Mouse (Mus musculus) midbrain, postnatal 0 days (tissue): Measurements from ENCODE around the gene Thumpd2. TPM values are rescaled to one million over a fixed set of nuclear protein-coding genes. Genes with fewer than 3 reads are reported as not detected.

ENCODE experiments used
- ATAC-seq: fragments of 200-750 bp; cut with Nextera tagmentation; 2 replicates; pipeline ENCODE4 v1.8.0; 2017; ENCODE audit warnings: moderate number of reproducible peaks, mild to moderate bottlenecking, moderate TSS enrichment, moderate library complexity; ENCODE audit not compliant: low FRiP score
- DNase-seq: peaks from one replicate; pipeline ENCODE4 v3.0.0-alpha.2; 2015; ENCODE audit warnings: low spot score
- H3K27ac ChIP-seq: fragments of 300-500 bp; sonication (generic); 2 replicates; pipeline ENCODE4 v1.5.1; 2014; ENCODE audit warnings: low read depth, mild to moderate bottlenecking, low read length, mixed read lengths
- H3K27me3 ChIP-seq: fragments of 300-500 bp; sonication (generic); 2 replicates; pipeline ENCODE4 v1.6.1; 2014; ENCODE audit warnings: low read length, control low read depth, mixed read lengths; ENCODE audit not compliant: insufficient read depth
- H3K36me3 ChIP-seq: fragments of 300-500 bp; sonication (generic); 2 replicates; pipeline ENCODE4 v1.6.1; 2014; ENCODE audit warnings: low read length, control low read depth, mixed read lengths; ENCODE audit not compliant: insufficient read depth
- H3K4me1 ChIP-seq: fragments of 300-500 bp; sonication (generic); 2 replicates; pipeline ENCODE4 v1.6.1; 2014; ENCODE audit warnings: mild to moderate bottlenecking, control low read depth, antibody characterized with exemption, low read length, mixed read lengths; ENCODE audit not compliant: insufficient read depth
- H3K4me2 ChIP-seq: fragments of 300-500 bp; sonication (generic); 2 replicates; pipeline ENCODE4 v1.6.1; 2014; ENCODE audit warnings: low read depth, mild to moderate bottlenecking, low read length, mixed read lengths; ENCODE audit not compliant: poor library complexity, severe bottlenecking
- H3K4me3 ChIP-seq: fragments of 300-500 bp; sonication (generic); 2 replicates; pipeline ENCODE4 v1.5.1; 2014; ENCODE audit warnings: low read depth, mild to moderate bottlenecking, low read length, moderate library complexity
- H3K9ac ChIP-seq: fragments of 300-500 bp; sonication (generic); replicated peaks from 2 replicates; pipeline ENCODE4 v1.6.1; 2014; ENCODE audit warnings: mild to moderate bottlenecking, low read length, moderate library complexity, mixed read lengths; ENCODE audit not compliant: poor library complexity, severe bottlenecking
- H3K9me3 ChIP-seq: fragments of 300-500 bp; sonication (generic); 2 replicates; pipeline ENCODE4 v1.6.1; 2016; ENCODE audit warnings: low read length, control low read depth
- CTCF ChIP-seq: IDR thresholded peaks from 2 replicates; pipeline ENCODE4 v1.5.1; 2016; ENCODE audit warnings: antibody characterized with exemption, mild to moderate bottlenecking
- WGBS: fragments of 180-500 bp; shearing (Covaris S2); extraction: QIAGEN DNeasy Blood & Tissue Kit; methylation state at CpG from one replicate; pipeline ENCODE4 v1.1.7; 2014; 5-methylcytosine and 5-hydroxymethylcytosine counted together
- polyA plus RNA-seq: library from polyadenylated mRNA; unstranded; fragments of >200 nt; fragmentation: Nextera tagmentation; extraction: Ambion mirVana; gene quantifications from 2 replicates; pipeline ENCODE4 v1.2.1, GENCODE M21; 2015
- total RNA-seq: library from RNA; depleted of rRNA; stranded (reverse); fragments of >200 nt; gene quantifications from 2 replicates; pipeline ENCODE4 v1.2.3, GENCODE M21; 2014; rRNA removed

Gene Thumpd2
- 2.6 and 3.1 TPM in 2 replicates for total RNA-seq
- polyA plus RNA-seq = 5.5 and 5.7 TPM in 2 replicates

GRCm38 (mm10) chr17:81064979-81065311 is at the start of gene Thumpd2:
TSS of gene Thumpd2 (minus strand) at chr17:81065082.
- Histone ChIP-seq H3K4me3 (peak within 1 kb of the TSS; percentile 59), H3K9me3 (no peaks in the 10 kb centered on the region), H3K27ac (peak within 1 kb of the TSS; percentile 26), H3K4me1 (peaks cover 3% of the 10 kb centered on the region; the same call in 1 of the 2 replicates), H3K27me3 (no peaks in the 10 kb centered on the region), H3K36me3 (no peaks in the 10 kb centered on the region), H3K4me2 (peak within 1 kb of the TSS; percentile 67), H3K9ac (peak within 1 kb of the TSS; percentile 76)
- TF ChIP-seq CTCF = peak; percentile 92
- under 1% methylated on average over 29 of the region's 29 CpGs for WGBS
- ATAC-seq (peak; percentile 94), DNase-seq (peak; percentile 94)

GRCm38 (mm10) chr17:81104237-81104636 is 39.4 kb upstream of the Thumpd2 start:
- no peak for ATAC-seq
- H3K36me3 ChIP-seq = no peaks in the 10 kb centered on the region
- no peak overlapping the region for H3K9ac ChIP-seq
- no peak for DNase-seq
- no peak overlapping the region for H3K4me2 ChIP-seq
- H3K4me3 ChIP-seq = no peak overlapping the region
- no peaks in the 10 kb centered on the region for H3K4me1 ChIP-seq
- WGBS = 86% methylated on average over 2 of the region's 2 CpGs
- no peak overlapping the region for H3K27ac ChIP-seq
- no peak for TF ChIP-seq CTCF
- no peaks in the 10 kb centered on the region for H3K27me3 ChIP-seq
- no peaks in the 10 kb centered on the region for H3K9me3 ChIP-seq

GRCm38 (mm10) chr17:81102866-81103265 is 38.0 kb upstream of the Thumpd2 start:
- Histone ChIP-seq H3K4me2 (no peak overlapping the region), H3K27ac (no peak overlapping the region), H3K4me1 (no peaks in the 10 kb centered on the region), H3K9ac (no peak overlapping the region), H3K4me3 (no peak overlapping the region), H3K9me3 (no peaks in the 10 kb centered on the region), H3K36me3 (no peaks in the 10 kb centered on the region), H3K27me3 (no peaks in the 10 kb centered on the region)
- ATAC-seq (no peak), DNase-seq (no peak)
- WGBS = 64% methylated on average over 8 of the region's 8 CpGs
- no peak for TF ChIP-seq CTCF

GRCm38 (mm10) chr17:81098444-81098843 is 33.6 kb upstream of the Thumpd2 start:
- DNase-seq = peak; percentile 26
- Histone ChIP-seq H3K4me1 (no peaks in the 10 kb centered on the region), H3K4me3 (no peak overlapping the region), H3K36me3 (no peaks in the 10 kb centered on the region), H3K9me3 (no peaks in the 10 kb centered on the region), H3K4me2 (no peak overlapping the region), H3K9ac (no peak overlapping the region), H3K27me3 (no peaks in the 10 kb centered on the region), H3K27ac (no peak overlapping the region)
- TF ChIP-seq CTCF = peak; percentile 34; the same call in 1 of the 2 replicates
- ATAC-seq = no peak

- Histone ChIP-seq H3K9me3 (no peaks in the 10 kb centered on the region), H3K36me3 (no peaks in the 10 kb centered on the region), H3K27me3 (no peaks in the 10 kb centered on the region), H3K4me2 (no peak overlapping the region), H3K27ac (no peak overlapping the region), H3K9ac (no peak overlapping the region), H3K4me1 (no peaks in the 10 kb centered on the region), H3K4me3 (no peak overlapping the region)
- 47% methylated on average over 2 of the region's 2 CpGs for WGBS
- ATAC-seq = no peak
- peak; percentile 14; the same call in 1 of the 2 replicates for TF ChIP-seq CTCF
- no peak for DNase-seq
These were observed 31.6 kb upstream of the Thumpd2 start for GRCm38 (mm10) chr17:81096490-81096889.

- H3K27me3 ChIP-seq = no peaks in the 10 kb centered on the region
- no peaks in the 10 kb centered on the region for H3K9me3 ChIP-seq
- H3K9ac ChIP-seq = no peak overlapping the region
- ATAC-seq = no peak
- H3K27ac ChIP-seq = no peak overlapping the region
- no peak overlapping the region for H3K4me3 ChIP-seq
- DNase-seq = no peak
- WGBS = 91% methylated on average over 5 of the region's 5 CpGs
- H3K36me3 ChIP-seq = no peaks in the 10 kb centered on the region
- TF ChIP-seq CTCF = no peak
- H3K4me2 ChIP-seq = no peak overlapping the region
- no peaks in the 10 kb centered on the region for H3K4me1 ChIP-seq
These were observed 27.9 kb upstream of the Thumpd2 start for GRCm38 (mm10) chr17:81092794-81093193.
